Mouse (Mus musculus) left cerebral cortex, adult 2 months (tissue): ENCODE data around the gene Insl5. TPM values are rescaled to one million over a fixed set of nuclear protein-coding genes. Genes with fewer than 3 reads are reported as not detected.

Source experiments
- DNase-seq, 2 experiments: peaks; one replicate each; pipeline ENCODE4 v3.0.0; 2021 to 2022; ENCODE audit warnings: low spot score in 2 of 2, mixed read lengths in 1 of 2; ENCODE audit errors: extremely low spot score in 1 of 2
- H3K27ac ChIP-seq: fragments of 200-600 bp; 2 replicates; pipeline ENCODE4 v1.8.1; 2022
- H3K4me3 ChIP-seq: fragments of 200-600 bp; 2 replicates; pipeline ENCODE4 v1.8.1; 2022
- CTCF ChIP-seq: fragments of 200-600 bp; IDR thresholded peaks from 2 replicates; pipeline ENCODE4 v1.8.1; 2022; ENCODE audit warnings: antibody characterized with exemption, mild to moderate bottlenecking, moderate library complexity
- intact Hi-C: fragments of 180-260 bp; cut with DNase I; formaldehyde crosslinking; loops from one replicate; pipeline ENCODE4 v1.15.1; 2025
- long read RNA-seq, 2 experiments: library from polyadenylated mRNA; stranded (forward); transcript quantifications; one replicate each; pipeline ENCODE4 v2.0.0; 2021; ENCODE audit warnings: borderline mapping rate in 2 of 2
- total RNA-seq, 2 experiments: library from RNA; stranded (reverse); gene quantifications; 2 replicates each; pipeline ENCODE4 v1.2.3; 2021

Insl5 gene
- 1 to 10 TPM; 1.8 to 3.1 TPM for total RNA-seq
- long read RNA-seq, experiment 1 = 0 reads
- long read RNA-seq, experiment 2 = 0 reads

DNA sequence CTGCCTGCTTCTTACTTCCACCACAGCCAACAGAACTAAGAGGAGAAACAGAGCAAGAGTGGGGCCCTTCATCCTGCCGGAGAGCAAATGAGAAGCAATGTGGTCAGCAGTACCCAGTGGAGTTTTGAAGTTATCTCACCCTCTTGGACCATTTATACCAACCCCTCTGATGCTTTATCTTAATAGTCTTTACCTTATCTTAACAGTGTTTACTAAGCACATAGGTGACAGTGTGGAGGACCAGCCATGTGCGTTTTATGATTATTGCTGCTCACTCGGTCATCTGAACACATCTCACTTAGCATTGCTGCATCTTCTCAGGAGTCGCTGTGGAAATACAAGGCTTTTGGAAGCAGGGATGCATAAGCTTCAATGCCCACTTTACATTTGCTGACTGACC lies at the start of gene Insl5:
Gene Insl5, minus strand, starts transcription at position 222 of the 400 bp plus-strand sequence.
- no peak for TF ChIP-seq CTCF
- intact Hi-C loops = no loop called here
- no peak for DNase-seq
- H3K27ac ChIP-seq = no peak within 1 kb of the TSS
- H3K4me3 ChIP-seq = no peak within 1 kb of the TSS

DNA sequence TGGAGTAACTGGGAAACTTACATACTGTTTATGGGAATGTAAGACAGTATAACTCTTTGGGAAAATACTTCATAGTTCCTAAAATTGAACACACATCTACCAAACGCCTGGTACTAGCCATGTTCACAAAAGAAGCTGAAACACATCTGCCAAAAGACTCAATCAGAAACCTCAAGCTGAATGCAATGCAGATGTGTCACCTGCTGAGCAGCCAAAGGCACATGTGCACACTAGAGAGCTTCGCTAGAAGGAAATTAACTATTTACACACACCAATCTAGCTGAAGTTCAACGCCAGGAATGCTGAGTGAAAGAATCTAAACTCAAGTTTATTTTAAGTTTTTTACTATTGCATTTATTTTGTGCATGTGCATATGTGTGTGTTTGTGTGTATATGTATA lies 44.0 kb upstream of the Insl5 start:
- intact Hi-C loops = no loop called here
- no peak for TF ChIP-seq CTCF
- H3K27ac ChIP-seq = no peak overlapping the region
- DNase-seq = no peak
- no peak overlapping the region for H3K4me3 ChIP-seq

DNA sequence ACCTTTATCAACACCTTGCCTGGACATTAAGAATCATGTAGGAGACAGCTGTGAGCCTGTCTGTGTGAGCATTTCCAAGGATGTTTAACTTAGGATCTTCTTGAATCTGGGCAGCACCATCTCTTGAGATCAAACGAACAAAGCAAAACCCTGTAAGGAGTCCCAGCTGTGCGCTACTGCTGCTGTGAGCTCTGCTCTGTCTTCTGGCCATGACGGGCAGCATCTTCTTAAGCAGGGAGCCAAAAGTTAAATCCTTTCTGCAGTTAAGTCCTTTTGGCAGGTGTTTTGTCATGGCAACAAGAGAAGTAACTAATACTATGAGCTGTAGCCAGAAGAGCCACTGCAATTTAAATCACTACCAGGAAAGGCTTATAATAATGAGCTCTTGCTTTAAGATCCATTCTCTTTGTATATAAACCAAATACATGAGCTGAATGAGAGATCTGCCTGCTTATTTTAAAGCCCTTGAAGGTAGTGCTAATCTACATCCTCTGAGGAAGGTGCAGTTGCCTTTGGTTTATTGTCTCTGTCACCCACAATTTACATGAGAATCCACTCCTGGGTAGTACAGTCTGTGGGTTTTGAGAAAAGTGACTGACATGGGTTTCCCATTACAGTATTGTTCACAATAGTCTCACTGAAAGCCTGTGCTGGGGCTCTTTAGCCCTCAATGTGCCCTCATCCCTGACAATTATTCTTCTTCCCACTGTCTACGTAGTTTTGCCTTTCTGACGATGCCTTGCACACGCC lies 41.4 kb upstream of the Insl5 start:
- no peak for TF ChIP-seq CTCF
- H3K27ac ChIP-seq = no peak overlapping the region
- no peak overlapping the region for H3K4me3 ChIP-seq
- intact Hi-C loops = no loop called here
- DNase-seq = no peak

DNA sequence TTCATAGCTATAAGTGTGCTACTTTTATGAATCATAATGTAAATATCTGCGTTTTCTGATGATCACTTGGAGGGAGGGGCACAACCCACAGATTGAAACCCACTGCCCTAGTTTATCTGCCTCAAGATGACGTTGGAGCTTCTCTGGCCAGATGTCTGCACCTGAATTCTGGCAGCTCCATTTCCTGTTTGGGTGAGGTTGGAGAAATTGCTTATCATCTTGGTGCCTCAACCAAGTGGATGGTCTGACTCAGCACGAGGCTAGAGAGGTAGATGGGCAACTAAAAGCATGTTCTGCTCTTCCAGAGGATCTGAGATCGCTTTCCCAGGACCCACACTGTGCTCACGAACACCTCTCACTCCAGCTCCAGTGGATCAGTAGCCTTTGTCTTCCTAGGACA lies 38.3 kb upstream of the Insl5 start:
- no peak for DNase-seq
- TF ChIP-seq CTCF = no peak
- H3K27ac ChIP-seq = no peak overlapping the region
- intact Hi-C loops = no loop called here
- no peak overlapping the region for H3K4me3 ChIP-seq

DNA sequence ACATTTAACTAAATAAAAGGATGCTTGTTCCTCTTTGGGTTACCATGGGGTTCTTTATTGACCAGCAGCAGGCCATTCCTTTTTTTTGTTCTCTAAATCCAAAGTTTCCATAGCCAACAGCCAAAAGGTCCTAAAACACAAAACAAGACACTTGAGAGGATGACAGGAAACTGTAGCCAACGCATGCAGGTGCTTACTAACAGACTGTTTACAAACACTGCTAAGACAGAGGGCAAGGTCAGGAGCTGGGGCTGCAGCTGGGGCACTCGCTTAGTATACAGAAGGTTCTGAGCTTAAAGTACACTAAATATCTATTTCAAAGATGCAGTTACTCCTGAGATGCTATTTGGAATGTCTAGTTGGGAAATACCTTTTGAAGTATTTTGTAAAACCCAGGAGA lies 37.8 kb upstream of the Insl5 start:
- Histone ChIP-seq H3K27ac (no peak overlapping the region), H3K4me3 (no peak overlapping the region)
- no peak for DNase-seq
- intact Hi-C loops = no loop called here
- TF ChIP-seq CTCF = no peak

DNA sequence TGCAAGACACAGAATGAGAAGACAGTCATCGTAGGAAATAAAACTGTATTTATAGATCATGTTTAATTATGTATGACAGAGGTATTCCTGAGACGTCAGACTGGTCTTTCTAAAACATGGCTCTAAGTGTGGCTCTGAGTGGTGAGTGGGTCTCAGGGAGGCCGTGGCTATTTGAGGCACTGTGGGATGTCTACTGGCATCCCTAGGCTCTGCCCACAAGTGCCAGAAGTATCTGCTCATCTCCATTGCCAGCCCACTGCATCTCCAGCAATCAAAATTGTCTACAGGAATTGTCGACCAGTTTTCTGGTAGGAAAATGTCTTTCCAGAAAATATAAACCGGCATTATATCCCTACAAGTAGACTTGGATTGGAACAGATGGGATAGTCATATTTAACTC lies 30.3 kb upstream of the Insl5 start:
- intact Hi-C loops = no loop called here
- no peak overlapping the region for H3K27ac ChIP-seq
- no peak for DNase-seq
- H3K4me3 ChIP-seq = no peak overlapping the region
- no peak for TF ChIP-seq CTCF

DNA sequence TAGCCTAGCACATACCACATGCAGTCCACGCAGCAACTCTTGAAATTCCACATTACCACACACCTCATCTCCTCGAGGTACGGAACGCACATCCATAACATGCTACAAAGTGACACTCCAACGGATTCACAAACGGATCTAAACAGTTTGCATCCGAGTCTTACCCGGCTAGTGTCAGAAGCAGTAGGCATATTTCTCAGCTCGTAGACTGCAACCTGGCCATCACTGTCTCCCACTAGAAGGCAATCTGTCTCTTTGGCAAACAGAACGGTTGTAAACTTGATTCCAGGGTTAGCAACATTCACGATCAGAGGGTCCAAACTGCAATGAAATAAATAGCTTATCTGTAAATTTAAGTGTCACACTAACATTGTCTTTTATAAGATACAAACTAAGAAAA lies 21.4 kb upstream of the Insl5 start:
- no peak for TF ChIP-seq CTCF

DNA sequence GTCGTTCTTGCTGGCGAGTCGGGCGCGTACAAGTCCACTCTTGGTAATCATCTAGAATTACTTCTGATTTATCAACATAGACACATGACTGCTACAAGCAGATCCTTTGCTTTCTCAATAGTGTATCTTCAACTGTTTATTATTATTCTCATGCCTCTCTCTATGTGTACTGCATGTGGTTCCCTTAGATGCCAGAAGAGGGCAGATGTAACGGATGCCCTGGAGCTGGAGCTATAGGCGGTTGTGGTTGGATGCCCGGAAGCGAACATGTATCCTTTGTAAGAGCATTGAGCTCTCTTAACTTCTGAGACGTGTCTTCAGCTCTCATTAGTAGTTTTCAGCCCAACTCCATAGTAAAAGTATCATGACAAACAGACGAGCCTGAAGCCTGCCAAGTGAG lies 16.4 kb upstream of the Insl5 start:
- no peak for DNase-seq
- TF ChIP-seq CTCF = no peak; the same call in 1 of the 2 replicates

More for the DNA sequence above, 21.4 kb upstream of the Insl5 start:
- Histone ChIP-seq H3K4me3 (no peak overlapping the region), H3K27ac (no peak overlapping the region)
- DNase-seq = no peak
- intact Hi-C loops = no loop called here

DNA sequence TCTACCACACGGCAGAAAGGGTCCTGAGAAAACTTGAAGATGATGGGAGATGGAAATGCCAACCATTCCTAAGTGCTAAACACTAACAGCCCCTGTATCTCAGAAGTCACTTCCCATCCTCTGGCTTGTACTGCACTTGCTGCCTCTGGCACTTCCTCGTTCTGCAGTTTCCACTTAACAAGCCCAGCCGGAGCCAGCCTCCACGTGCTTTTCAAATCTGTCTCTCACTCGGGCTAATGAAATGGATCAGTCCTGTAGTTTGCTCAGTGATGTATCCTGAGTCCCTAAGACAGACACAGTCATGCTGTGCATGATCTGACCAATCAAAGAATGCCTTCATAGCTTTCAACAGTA lies 13.2 kb upstream of the Insl5 start:
- no peak for TF ChIP-seq CTCF
- intact Hi-C loops = no loop called here
- Histone ChIP-seq H3K27ac (no peak overlapping the region), H3K4me3 (no peak overlapping the region)
- DNase-seq = no peak

More for the DNA sequence above, 16.4 kb upstream of the Insl5 start:
- intact Hi-C loops = no loop called here
- Histone ChIP-seq H3K27ac (no peak overlapping the region), H3K4me3 (no peak overlapping the region)

DNA sequence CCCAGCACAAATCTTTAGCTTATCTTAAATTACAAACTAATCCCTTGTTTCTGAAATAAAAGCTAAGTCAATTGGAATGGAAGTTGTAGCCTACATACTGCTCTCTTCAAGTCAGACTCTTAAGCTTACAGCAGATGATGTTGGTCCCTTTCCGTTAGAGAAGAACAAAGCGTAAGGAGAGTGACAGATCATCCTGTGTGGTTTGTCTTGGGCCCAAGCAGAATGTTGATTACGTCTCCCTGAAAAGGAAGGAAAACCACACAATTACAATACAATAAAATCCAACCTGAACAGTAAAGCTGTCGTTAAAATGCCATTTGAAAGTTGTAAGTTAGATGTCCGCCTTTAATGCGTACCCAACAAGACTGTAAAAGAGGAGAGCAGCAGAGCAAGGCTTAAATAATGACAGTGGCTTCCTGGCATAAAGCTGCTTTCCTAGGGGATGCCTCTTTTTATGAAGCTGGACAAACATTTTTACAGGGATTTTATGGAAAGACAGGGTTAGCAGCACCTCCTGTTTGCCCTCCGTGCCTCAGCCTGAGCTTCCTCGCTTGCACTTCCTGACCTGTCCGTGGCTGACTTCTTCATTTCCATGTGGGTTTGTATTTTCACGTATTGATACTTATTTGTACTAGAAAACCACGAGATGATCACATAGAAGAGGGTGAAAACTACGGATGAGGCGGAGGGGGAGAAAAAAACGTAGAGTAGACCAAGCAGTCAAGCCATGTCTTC lies 12.6 kb upstream of the Insl5 start:
- DNase-seq = no peak
- no peak for TF ChIP-seq CTCF
- H3K27ac ChIP-seq = no peak overlapping the region
- no peak overlapping the region for H3K4me3 ChIP-seq
- intact Hi-C loops = no loop called here

DNA sequence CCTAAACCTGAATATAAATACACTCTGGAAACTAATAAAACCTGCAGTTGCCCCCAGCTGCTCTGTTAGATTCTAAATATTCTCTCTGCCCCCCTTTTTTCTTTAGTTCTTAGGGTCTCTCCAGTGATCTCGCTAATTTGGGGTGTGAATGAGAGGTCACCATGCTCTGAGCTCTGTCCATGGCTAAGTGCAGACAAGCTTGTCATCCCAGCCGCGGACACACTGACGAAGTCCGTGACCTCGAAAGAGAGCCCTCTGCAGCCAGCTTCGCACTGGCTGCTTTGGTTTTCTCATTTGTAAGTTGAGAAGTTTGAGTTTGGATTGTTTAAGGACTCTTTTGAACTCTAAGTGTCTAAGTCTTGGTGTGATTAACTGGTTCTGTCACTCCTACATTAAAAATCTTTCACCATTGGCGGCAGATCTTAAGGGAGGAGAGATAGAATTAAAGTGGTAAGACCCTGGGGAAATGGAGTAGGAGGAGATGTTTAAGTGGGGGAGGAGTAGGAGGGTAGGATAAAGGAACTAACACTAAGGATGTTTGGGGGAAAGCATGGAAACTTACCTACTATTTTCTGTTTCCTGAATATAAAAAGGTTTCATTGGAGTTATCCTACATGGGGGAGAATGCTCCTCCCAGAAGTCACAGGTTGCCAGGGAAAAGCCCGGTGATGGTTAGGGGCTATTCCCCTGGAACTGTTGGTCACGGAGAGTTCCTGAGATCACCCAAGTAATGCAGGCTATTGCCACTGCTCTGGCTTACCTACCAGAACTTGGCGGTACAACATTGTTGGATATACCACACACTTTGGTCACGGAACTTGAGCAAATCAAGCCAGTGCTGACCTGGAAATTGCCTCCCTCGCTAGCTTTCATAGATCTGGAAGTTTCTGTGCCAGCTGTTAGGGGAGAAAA lies 1.8 kb upstream of the Insl5 start:
- no peak for DNase-seq
- H3K4me3 ChIP-seq = no peak overlapping the region
- intact Hi-C loops = no loop called here
- no peak overlapping the region for H3K27ac ChIP-seq
- no peak for TF ChIP-seq CTCF

DNA sequence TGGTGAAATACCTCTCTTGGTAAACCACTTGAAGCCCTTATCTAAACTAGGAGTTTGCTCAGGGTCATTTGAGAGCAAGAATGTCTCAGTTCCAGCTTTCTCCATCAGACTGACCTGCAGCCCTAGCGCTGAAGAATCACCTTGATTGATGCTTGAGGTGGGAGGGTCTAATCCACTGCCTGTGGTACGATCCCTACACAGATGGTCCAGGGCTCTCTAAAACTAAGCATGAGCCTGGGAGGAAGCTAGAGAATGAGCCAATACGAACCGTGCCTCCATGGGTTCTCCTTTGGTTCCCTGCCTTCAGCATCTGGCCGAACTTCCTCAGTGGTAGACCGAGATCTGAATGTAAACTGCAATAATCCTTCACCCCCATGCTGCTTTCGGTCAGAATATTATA lies 1.1 kb upstream of the Insl5 start:
- no peak overlapping the region for H3K4me3 ChIP-seq
- no peak overlapping the region for H3K27ac ChIP-seq
- no peak for TF ChIP-seq CTCF
- DNase-seq = no peak
- intact Hi-C loops = no loop called here
